Mouse (Mus musculus): ENCODE data around the gene Kifc3. TPM values are rescaled to one million over a fixed set of nuclear protein-coding genes. Genes with fewer than 3 reads are reported as not detected.
"Not testable (repeated sequence)": the region's sequence is repeated elsewhere in the genome, so short reads cannot be mapped to it uniquely, and the experiment has no call there.

The Kifc3 gene
- polyA plus RNA-seq, 1 experiment from 2014 or later = 20.9 TPM

DNA sequence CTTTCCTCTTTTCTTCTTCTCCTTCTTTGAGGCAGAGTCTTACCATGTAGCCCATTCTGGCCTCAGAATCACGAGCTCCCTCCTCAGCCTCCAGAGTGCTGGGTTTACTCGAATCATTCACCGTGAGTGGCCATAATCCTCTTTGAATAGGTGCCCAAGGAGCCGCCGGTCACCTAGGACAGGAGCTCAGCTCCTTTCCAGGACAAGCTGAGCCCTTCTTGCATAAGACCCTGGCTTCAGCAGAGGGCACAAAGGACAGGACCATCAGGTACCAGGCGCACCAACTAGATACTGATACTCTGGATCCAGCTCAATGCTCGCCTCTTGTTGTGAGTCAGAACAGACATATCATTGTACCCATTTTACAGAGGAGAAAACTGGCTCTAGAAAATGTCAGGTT lies 36.2 kb downstream of the Kifc3 start:
- Histone ChIP-seq H3K27ac (ENCODE audit: low read depth, low read length) (no peak overlapping the region), H3K4me1 (replicated peaks; ENCODE audit: control insufficient read depth, insufficient read depth, low read length) (no peaks in the 10 kb centered on the region), H3K4me3 (ENCODE audit: low read depth, low read length) (no peak overlapping the region), H3K4me2 (replicated peaks; ENCODE audit: low read depth) (no peak overlapping the region), H3K36me3 (ENCODE audit: control insufficient read depth, insufficient read depth) (no peaks in the 10 kb centered on the region; the same call in 1 of the 2 replicates), H3K9me3 (ENCODE audit: control insufficient read depth) (no peaks in the 10 kb centered on the region), H3K9ac (ENCODE audit: low read depth, low read length) (no peak overlapping the region), H3K27me3 (replicated peaks; ENCODE audit: control insufficient read depth, insufficient read depth, low read length) (no peaks in the 10 kb centered on the region)
- WGBS = 86% methylated on average over 7 of the region's 7 CpGs
- no peak for ATAC-seq
- no peak for TF ChIP-seq CTCF (IDR thresholded peaks at IDR 0.05; ENCODE audit: low read depth)

DNA sequence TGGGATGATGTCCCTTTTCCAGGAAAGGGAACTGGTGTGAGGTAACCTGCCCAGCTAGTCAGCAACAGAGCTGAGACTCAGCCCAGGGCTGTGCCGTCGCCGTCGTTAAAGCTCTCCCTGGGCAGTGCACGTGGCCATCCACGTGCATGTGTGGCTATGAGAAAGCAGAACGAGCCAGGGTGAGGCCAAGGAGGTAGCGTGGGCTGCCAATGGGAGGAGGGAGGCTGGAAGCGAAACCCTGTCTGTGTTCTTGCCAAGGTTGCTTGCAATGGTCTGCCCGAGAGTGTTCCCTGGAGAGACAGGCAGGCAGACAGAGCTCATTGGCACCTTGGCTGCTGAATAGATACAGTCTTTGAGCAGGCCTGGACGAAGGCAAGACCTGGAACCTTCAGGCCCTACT lies 36.7 kb downstream of the Kifc3 start:
- no peak for TF ChIP-seq CTCF (IDR thresholded peaks at IDR 0.05; ENCODE audit: low read depth)
- no peak overlapping the region for H3K4me2 ChIP-seq (replicated peaks; ENCODE audit: low read depth)
- H3K27me3 ChIP-seq (replicated peaks; ENCODE audit: control insufficient read depth, insufficient read depth, low read length) = no peaks in the 10 kb centered on the region
- H3K9ac ChIP-seq (ENCODE audit: low read depth, low read length) = no peak overlapping the region
- H3K36me3 ChIP-seq (ENCODE audit: control insufficient read depth, insufficient read depth) = no peaks in the 10 kb centered on the region; the same call in 1 of the 2 replicates
- no peaks in the 10 kb centered on the region for H3K9me3 ChIP-seq (ENCODE audit: control insufficient read depth)
- no peak overlapping the region for H3K27ac ChIP-seq (ENCODE audit: low read depth, low read length)
- no peak for ATAC-seq
- H3K4me1 ChIP-seq (replicated peaks; ENCODE audit: control insufficient read depth, insufficient read depth, low read length) = no peaks in the 10 kb centered on the region
- WGBS = 78% methylated on average over 11 of the region's 11 CpGs
- H3K4me3 ChIP-seq (ENCODE audit: low read depth, low read length) = no peak overlapping the region

DNA sequence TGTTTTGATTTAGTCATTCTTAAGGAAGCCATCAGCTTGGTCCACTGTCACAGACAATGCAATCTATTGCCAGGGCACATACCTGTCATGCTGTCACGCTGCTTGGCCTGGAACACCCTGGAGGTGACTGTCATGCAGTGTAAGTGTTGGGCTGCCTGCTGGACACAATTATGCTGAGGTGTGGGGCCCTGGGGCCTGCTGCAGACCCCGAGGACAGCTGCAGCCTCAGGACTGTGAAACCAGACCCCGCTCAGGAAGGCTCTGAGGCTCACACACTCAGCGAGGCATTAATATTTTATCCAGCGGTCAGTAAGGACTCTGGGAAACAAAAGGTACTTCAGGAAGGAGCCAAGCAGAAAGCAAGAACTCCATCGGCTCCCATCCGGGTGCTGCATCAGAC lies 38.1 kb downstream of the Kifc3 start:
- no peak for TF ChIP-seq CTCF (IDR thresholded peaks at IDR 0.05; ENCODE audit: low read depth)
- Histone ChIP-seq H3K4me3 (ENCODE audit: low read depth, low read length) (no peak overlapping the region), H3K36me3 (ENCODE audit: control insufficient read depth, insufficient read depth) (no peaks in the 10 kb centered on the region), H3K9me3 (ENCODE audit: control insufficient read depth) (no peaks in the 10 kb centered on the region), H3K4me2 (replicated peaks; ENCODE audit: low read depth) (no peak overlapping the region), H3K27me3 (replicated peaks; ENCODE audit: control insufficient read depth, insufficient read depth, low read length) (no peaks in the 10 kb centered on the region), H3K4me1 (replicated peaks; ENCODE audit: control insufficient read depth, insufficient read depth, low read length) (no peaks in the 10 kb centered on the region), H3K9ac (ENCODE audit: low read depth, low read length) (no peak overlapping the region), H3K27ac (ENCODE audit: low read depth, low read length) (no peak overlapping the region)
- 63% methylated on average over 7 of the region's 7 CpGs for WGBS
- ATAC-seq = no peak

DNA sequence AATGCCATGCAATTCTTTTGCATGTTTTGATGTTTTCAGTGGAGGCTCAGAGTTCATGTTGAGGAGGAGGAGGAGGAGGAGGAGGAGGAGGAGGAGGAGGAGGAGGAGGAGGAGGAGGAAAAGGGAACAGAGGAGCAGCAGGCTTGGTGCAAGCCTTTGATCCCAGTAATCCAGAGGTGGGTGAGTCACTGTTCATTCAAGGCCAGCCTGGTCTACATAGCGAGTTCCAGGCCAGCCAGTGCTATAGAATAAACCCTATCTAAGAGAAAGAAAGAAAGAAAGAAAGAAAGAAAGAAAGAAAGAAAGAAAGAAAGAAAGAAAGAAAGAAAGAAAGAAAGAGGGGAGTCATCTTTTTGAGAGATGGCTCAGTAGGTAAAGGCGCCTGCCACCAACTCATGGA lies 38.6 kb downstream of the Kifc3 start:
- H3K36me3 ChIP-seq (ENCODE audit: control insufficient read depth, insufficient read depth); H3K9me3 ChIP-seq (ENCODE audit: control insufficient read depth); H3K9ac ChIP-seq (ENCODE audit: low read depth, low read length); H3K4me1 ChIP-seq (replicated peaks; ENCODE audit: control insufficient read depth, insufficient read depth, low read length); H3K27ac ChIP-seq (ENCODE audit: low read depth, low read length); H3K4me3 ChIP-seq (ENCODE audit: low read depth, low read length); ATAC-seq; H3K27me3 ChIP-seq (replicated peaks; ENCODE audit: control insufficient read depth, insufficient read depth, low read length); H3K4me2 ChIP-seq (replicated peaks; ENCODE audit: low read depth): not testable (repeated sequence)
- 73% methylated on average over 2 of the region's 2 CpGs for WGBS

DNA sequence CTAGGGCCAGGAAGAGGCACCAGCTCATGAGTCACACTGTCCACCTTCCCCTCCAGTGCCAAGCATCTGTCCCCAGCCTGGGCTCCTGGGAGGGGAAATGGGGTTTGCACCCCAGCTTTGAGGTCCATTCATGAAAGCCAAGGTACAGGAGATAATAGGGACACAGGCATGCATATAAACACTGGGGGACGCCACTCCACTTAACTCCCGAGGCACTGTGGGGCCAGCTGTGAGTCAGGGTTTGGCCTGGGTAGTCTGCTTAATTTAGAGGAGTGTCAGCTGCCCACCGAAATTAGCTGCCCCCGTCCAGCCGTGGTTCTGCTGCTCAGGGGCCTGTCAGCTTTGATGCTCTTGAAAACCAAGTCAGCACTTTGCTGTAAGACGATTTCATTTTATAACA lies 39.8 kb downstream of the Kifc3 start:
- ATAC-seq = no peak
- no peak overlapping the region for H3K4me3 ChIP-seq (ENCODE audit: low read depth, low read length)

DNA sequence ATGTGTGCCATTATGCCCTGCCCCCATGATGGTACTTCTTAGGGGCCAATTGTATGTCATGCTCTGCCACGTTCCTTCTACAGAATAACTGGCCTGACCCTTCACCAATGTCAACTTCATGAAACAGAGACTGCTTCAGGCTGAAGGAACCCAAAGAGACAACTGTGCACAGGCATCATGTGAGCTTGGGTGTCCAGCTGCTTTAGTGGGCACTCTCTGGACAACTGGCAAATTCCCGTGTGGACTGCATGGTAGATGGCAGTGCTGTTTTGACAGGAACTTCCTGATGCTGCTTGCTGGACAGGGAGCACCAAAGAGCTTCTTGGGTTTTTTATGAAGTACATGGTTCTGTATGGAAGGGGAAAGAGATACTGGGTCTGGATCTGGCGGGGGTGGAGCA lies 43.3 kb downstream of the Kifc3 start:
- no peaks in the 10 kb centered on the region for H3K4me1 ChIP-seq (replicated peaks; ENCODE audit: control insufficient read depth, insufficient read depth, low read length)
- H3K27ac ChIP-seq (ENCODE audit: low read depth, low read length) = no peak overlapping the region
- H3K9ac ChIP-seq (ENCODE audit: low read depth, low read length) = no peak overlapping the region
- H3K27me3 ChIP-seq (replicated peaks; ENCODE audit: control insufficient read depth, insufficient read depth, low read length) = no peaks in the 10 kb centered on the region
- no peak for ATAC-seq
- no peaks in the 10 kb centered on the region for H3K9me3 ChIP-seq (ENCODE audit: control insufficient read depth)
- no peak overlapping the region for H3K4me2 ChIP-seq (replicated peaks; ENCODE audit: low read depth)
- no peaks in the 10 kb centered on the region for H3K36me3 ChIP-seq (ENCODE audit: control insufficient read depth, insufficient read depth)
- H3K4me3 ChIP-seq (ENCODE audit: low read depth, low read length) = no peak overlapping the region
- WGBS = 82% methylated on average over 3 of the region's 3 CpGs
- TF ChIP-seq CTCF (IDR thresholded peaks at IDR 0.05; ENCODE audit: low read depth) = no peak

More for the DNA sequence above, 39.8 kb downstream of the Kifc3 start:
- H3K27ac ChIP-seq (ENCODE audit: low read depth, low read length) = no peak overlapping the region
- no peaks in the 10 kb centered on the region for H3K9me3 ChIP-seq (ENCODE audit: control insufficient read depth)
- WGBS = 63% methylated on average over 6 of the region's 6 CpGs
- H3K4me1 ChIP-seq (replicated peaks; ENCODE audit: control insufficient read depth, insufficient read depth, low read length) = no peaks in the 10 kb centered on the region
- H3K9ac ChIP-seq (ENCODE audit: low read depth, low read length) = no peak overlapping the region
- no peak for TF ChIP-seq CTCF (IDR thresholded peaks at IDR 0.05; ENCODE audit: low read depth)
- H3K27me3 ChIP-seq (replicated peaks; ENCODE audit: control insufficient read depth, insufficient read depth, low read length) = no peaks in the 10 kb centered on the region
- H3K36me3 ChIP-seq (ENCODE audit: control insufficient read depth, insufficient read depth) = no peaks in the 10 kb centered on the region
- H3K4me2 ChIP-seq (replicated peaks; ENCODE audit: low read depth) = no peak overlapping the region

DNA sequence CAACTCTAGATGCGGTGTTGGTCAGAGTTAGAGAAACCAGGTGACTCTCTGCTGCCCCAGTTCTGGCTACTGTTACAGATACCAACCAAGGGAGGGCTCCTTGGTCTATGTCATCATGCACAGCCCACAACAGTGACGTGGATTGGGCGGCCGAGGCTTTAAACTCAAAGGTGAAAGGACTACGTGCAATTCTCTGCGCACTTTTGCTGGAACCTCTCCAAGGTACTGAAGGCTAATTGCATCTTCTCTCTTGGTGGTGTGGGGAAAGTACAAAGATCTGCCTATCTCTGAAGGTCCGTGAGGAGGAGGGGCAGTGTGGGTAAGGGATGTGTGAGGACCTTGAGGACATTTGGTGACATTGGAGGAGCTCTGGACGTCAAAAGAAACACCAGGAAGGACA lies 44.0 kb downstream of the Kifc3 start:
- Histone ChIP-seq H3K36me3 (ENCODE audit: control insufficient read depth, insufficient read depth) (no peaks in the 10 kb centered on the region), H3K9ac (ENCODE audit: low read depth, low read length) (no peak overlapping the region), H3K4me3 (ENCODE audit: low read depth, low read length) (no peak overlapping the region), H3K4me2 (replicated peaks; ENCODE audit: low read depth) (no peak overlapping the region), H3K27me3 (replicated peaks; ENCODE audit: control insufficient read depth, insufficient read depth, low read length) (no peaks in the 10 kb centered on the region), H3K9me3 (ENCODE audit: control insufficient read depth) (no peaks in the 10 kb centered on the region), H3K4me1 (replicated peaks; ENCODE audit: control insufficient read depth, insufficient read depth, low read length) (no peaks in the 10 kb centered on the region), H3K27ac (ENCODE audit: low read depth, low read length) (no peak overlapping the region)
- 0 out of 2 replicates have a peak, but pooled peaks have one; percentile 32 for ATAC-seq
- TF ChIP-seq CTCF (IDR thresholded peaks at IDR 0.05; ENCODE audit: low read depth) = no peak
- WGBS = 51% methylated on average over 8 of the region's 8 CpGs
